Mouse (Mus musculus): ENCODE data around the gene Ttc27. TPM values are rescaled to one million over a fixed set of nuclear protein-coding genes. Genes with fewer than 3 reads are reported as not detected.

The Ttc27 gene
- total RNA-seq, 2 experiments from 2014 or later, result 37.9 to 48.9 TPM

GRCm38 (mm10) chr17:74810892-74811625 is 93.5 kb downstream of the Ttc27 start:
- peak; percentile 79 for ATAC-seq (replicated peaks; ENCODE audit: poor library complexity)

- no peak for ATAC-seq (replicated peaks; ENCODE audit: poor library complexity)
These were observed 102.2 kb downstream of the Ttc27 start for GRCm38 (mm10) chr17:74819711-74820110.

GRCm38 (mm10) chr17:74830851-74831250 is 113.3 kb downstream of the Ttc27 start:
- ATAC-seq (replicated peaks; ENCODE audit: poor library complexity), result no peak

DNA sequence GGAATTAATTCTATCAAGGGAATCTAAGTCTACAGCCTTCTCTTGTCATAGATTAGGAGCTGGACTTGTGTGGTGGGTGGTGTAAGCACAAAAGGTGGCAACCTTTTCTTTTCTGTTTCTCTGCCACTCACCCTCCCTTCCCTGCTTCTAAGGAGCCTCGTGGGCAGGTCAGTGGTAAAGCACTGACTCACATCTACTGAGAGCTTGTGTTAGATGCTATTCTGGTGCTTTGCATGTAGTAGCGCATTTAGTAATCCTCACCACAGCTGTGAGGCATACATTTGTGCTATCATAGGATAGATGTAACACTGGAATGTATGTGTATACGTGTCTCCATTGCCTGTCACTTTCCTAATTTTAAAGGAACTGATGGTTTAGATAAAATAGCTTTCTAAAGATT is 124.2 kb downstream of the Ttc27 start:
- no peak for ATAC-seq (replicated peaks; ENCODE audit: poor library complexity)

GRCm38 (mm10) chr17:74842603-74843002 is 125.1 kb downstream of the Ttc27 start:
- ATAC-seq (replicated peaks; ENCODE audit: poor library complexity), result no peak

- peak; percentile 44; the same call in 1 of the 2 replicates for ATAC-seq (replicated peaks; ENCODE audit: poor library complexity)
These were observed 126.0 kb downstream of the Ttc27 start for GRCm38 (mm10) chr17:74843486-74843885.

DNA sequence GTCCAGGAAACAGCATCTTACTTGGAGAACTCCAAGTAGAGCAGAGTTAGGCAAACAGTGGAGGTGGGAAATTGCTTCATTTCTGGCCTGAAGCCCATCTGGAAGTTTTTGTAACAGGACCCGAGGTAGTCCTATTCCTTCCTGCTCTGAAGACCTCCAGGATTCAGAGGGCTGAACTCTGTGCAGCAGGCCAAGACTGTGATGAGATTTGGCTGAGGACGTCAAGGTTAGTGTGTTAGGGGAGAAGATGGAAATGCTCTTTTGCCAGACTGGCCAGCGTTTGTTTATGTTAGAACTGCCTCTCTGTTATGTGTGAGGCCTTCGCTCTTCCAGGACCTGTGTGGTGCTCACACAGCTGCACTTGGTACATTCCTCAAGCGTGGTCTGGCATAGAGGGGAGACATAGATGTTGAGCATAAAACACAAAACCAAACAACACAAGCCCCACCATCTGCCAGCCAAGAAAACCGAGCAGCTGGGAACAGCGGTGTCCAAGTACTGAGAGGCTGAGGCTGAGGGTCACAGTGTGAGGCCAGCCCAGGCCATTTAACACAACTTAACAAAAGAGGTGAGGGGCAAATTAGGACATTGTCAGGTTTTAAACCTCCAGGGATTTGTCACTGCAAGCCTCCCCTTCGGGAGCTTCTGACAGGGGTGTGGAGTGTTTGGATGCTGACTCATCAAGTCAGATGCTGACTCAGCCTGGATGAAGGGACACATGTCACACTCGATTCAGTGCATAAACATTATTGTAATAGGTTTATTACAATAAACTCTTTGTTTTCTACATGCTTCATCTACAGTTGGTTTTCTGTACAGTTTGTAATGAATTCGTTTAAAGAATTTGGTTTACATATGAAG is 128.7 kb downstream of the Ttc27 start:
- ATAC-seq (replicated peaks; ENCODE audit: poor library complexity), result 0 out of 2 replicates have a peak, but pooled peaks have one; percentile 36

DNA sequence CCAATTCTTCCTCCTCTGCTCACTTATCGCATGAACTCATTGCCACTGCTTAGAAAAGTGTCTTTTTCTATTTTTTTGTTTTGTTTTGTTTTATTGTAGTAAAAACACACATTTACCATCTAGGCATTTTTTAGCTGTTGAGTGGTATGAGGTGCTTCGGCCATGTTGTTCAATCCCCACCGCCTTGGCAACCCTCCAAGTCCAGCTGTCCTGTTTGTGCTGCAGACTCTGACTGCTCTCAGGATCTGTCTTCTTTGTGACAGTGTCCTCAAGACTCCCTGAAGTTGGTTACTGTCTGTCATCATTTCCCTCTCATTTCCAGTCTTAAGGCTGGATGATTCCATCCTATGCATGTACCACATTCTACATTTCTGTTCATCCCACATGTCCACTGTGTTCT is 132.7 kb downstream of the Ttc27 start:
- ATAC-seq (replicated peaks; ENCODE audit: poor library complexity), result no peak

- ATAC-seq (replicated peaks; ENCODE audit: poor library complexity), result no peak
These were observed 141.8 kb downstream of the Ttc27 start for GRCm38 (mm10) chr17:74859298-74859697.

GRCm38 (mm10) chr17:74860180-74860993 is 142.9 kb downstream of the Ttc27 start:
- no peak for ATAC-seq (replicated peaks; ENCODE audit: poor library complexity)

GRCm38 (mm10) chr17:74863845-74864244 is 146.3 kb downstream of the Ttc27 start:
- ATAC-seq (replicated peaks; ENCODE audit: poor library complexity), result peak; percentile 58

- ATAC-seq (replicated peaks; ENCODE audit: poor library complexity), result 0 out of 2 replicates have a peak, but pooled peaks have one; percentile 3
These were observed 147.4 kb downstream of the Ttc27 start for GRCm38 (mm10) chr17:74864790-74865548.

GRCm38 (mm10) chr17:74865694-74866564 is 148.4 kb downstream of the Ttc27 start:
- no peak for ATAC-seq (replicated peaks; ENCODE audit: poor library complexity)

DNA sequence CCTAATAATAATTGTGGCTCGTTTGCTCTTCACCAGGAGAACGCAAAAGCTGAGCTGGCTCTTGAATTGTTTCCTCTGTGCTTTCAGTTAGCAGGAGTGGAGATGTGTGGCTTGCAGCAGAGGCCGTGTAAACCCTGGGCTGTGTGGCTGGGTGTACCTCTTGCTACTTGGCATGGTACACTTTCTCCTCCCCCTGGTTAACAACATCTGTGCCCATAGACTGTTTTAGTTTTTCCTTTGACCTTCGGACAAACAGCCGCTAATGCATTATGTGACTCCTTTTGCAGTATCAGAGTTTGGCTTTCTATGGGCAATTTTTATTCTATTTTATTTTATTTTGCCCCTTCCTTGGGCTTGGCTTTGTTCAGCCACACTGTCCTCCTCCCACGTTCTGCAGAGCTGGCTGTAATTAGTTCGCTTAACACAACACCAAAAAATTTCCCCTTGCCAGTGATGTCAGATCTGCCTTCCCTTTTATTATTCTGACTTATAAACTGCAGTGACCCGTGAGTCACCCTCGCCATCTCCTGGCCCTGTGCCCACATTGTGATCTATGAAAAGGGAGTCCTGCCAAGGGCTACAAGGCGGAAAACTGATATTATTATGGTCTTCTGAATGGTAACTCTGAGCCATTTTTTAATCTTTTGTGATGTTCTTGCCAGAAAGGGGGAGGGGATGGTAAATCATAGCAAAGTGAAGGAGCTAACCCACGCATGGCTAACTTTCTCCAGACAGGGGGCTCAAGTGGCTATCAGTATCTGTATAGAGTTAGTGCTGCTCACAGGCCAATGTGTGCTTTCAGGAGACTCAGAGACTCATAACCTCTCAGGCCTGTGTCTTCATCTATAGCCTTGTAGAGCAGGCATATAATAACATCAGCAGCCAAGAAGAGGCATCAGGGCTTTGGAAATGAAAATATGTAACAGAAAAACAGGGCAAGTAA is 149.3 kb downstream of the Ttc27 start:
- ATAC-seq (replicated peaks; ENCODE audit: poor library complexity), result no peak; the same call in 1 of the 2 replicates

DNA sequence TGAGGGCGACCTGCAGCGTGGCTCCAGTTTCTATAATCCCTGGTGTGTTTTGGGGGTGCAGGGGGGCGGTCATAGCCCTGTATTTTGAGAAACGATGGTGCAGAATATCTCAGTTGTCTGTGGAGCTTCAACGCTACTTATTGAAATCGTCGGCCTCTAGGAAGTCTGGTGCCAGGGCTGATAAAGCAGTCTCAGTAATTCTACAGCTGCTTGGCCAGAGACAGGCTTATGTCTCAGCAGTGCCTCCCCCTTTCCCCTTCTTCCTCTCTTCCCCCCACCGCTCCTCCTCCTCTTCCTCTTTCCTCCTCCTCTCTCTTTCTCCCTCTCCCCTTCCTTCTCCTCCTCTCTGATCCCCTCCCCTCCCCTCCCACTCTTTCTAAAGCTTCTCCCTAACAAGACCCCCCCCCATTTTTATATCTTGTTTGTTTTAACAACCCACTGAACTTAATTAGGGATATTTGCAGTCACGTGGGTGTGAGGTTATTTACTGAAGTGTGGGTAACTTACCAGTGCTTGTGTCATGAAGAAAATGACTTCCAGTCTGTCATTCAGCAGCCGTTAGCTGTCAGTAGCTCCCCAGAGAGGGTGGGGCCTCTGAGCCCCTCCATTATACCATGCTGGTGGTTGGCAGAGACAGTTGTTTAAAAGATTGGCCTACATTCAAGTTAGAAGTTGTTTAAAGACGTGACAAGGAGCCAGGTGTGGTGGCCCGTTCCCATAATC is 150.8 kb downstream of the Ttc27 start:
- ATAC-seq (replicated peaks; ENCODE audit: poor library complexity), result peak; percentile 18

DNA sequence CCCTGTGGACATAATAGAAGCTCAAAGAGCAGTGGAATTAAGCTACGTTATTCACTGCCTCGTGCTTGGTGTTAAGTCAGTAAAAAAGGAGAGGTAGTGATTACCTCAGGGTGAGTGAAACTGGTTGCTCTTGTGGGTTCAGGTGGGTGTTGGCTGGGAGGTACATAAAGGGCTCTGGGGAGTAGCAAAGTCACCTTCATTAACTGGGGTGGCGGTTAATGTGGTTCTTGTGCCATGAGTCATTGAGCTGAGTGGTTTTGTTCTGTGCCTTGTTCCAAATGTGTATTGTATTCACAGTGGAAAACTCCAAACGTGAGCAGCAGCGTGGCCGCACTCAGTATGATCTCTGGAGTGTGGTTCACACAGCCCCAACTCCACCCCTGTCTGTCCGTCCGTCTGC is 152.0 kb downstream of the Ttc27 start:
- ATAC-seq (replicated peaks; ENCODE audit: poor library complexity), result 0 out of 2 replicates have a peak, but pooled peaks have one; percentile 1

Data from megakaryocyte progenitor cell, adult 5-6 weeks (primary cell).